Mouse (Mus musculus) C2C12 (cell line): ENCODE results near the gene Tanc2.

ENCODE experiments used
- CTCF ChIP-seq: IDR thresholded peaks from one replicate; pipeline ENCODE4 v1.5.1; 2011; ENCODE audit not compliant: control insufficient read depth, insufficient read depth, insufficient read length
- FOSL1 ChIP-seq: IDR thresholded peaks from one replicate; pipeline ENCODE4 v1.8.0; 2011; ENCODE audit warnings: mild to moderate bottlenecking, low read length; ENCODE audit not compliant: poor library complexity, insufficient read depth, severe bottlenecking
- MAX ChIP-seq: IDR thresholded peaks from one replicate; pipeline ENCODE4 v1.6.1; 2011; ENCODE audit warnings: mild to moderate bottlenecking, control low read depth
- MYOD1 ChIP-seq: IDR thresholded peaks from one replicate; pipeline ENCODE4 v1.6.1; 2011; ENCODE audit warnings: low read depth; ENCODE audit not compliant: control insufficient read depth, insufficient read length
- USF1 ChIP-seq: IDR thresholded peaks from one replicate; pipeline ENCODE4 v1.6.1; 2011; ENCODE audit warnings: low read depth, mild to moderate bottlenecking, control low read depth, moderate library complexity

DNA sequence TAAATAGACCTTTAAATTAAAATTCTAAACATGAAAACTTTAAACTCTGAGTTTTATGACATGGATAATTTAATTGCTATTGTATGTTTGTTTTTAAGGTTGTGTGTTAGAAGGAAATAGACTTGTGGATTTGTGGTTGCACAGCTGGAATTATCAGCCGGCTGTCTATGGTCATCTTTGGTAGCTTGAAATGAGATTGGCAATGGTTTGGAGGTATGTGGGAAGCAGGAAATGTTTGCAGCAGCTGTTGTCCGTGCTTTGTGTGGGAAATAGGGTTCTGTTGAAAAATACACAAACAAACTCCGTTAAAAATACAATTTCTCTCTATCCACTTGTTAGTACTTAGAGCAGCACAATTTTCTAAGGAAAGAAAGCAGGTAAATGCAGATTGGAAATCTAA is 215.0 kb downstream of the Tanc2 start:
- no peak for TF ChIP-seq CTCF
- TF ChIP-seq MAX: no peak
- TF ChIP-seq USF1: no peak
- TF ChIP-seq FOSL1: no peak
- peak; percentile 78 for TF ChIP-seq MYOD1
